In the genomic region with DNA sequence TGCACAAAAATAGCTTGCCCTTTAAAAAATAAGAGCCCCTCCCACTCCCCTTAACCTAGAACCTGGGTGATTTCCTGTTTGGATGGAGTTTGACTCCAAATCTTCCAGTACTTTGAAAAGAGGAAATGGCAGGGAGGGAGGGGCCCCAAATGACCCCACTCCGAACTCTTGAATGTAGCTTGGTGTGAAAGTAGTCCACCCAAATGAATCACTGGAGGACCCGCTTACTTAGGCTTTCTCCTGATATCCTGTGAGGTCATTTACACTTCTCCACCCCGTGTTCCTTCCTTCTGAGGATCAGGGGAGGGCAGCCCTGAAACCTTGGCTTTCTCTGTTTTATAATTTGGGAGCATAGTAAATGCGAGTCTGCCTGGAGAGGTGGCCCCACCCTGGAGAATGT, we compare ENCODE assay signal across 8 mouse cellular contexts. TPM values are rescaled to one million over a fixed set of nuclear protein-coding genes. Genes with fewer than 3 reads are reported as not detected.
DNase-seq lines count a peak whose midpoint lies in the region; ATAC-seq and TF ChIP-seq lines count a peak whose summit lies in the region.

No protein-coding gene starts in this region.

- no peak overlapping the region for H3K4me3 ChIP-seq in embryonic facial prominence, embryonic 12.5 days
- H3K4me3 ChIP-seq in liver, postnatal 0 days (ENCODE audit: low read depth, low read length): peak overlapping the region; percentile 58; the same call in 1 of the 2 replicates

- H3K27ac ChIP-seq in embryonic facial prominence, embryonic 12.5 days: no peak overlapping the region
- peak overlapping the region; percentile 97 for H3K27ac ChIP-seq in liver, postnatal 0 days (ENCODE audit: low read depth)

- H3K36me3 ChIP-seq in embryonic facial prominence, embryonic 12.5 days: no peaks in the 10 kb centered on the region
- H3K36me3 ChIP-seq in liver, postnatal 0 days (replicated peaks; ENCODE audit: insufficient read depth, low read length): no peaks in the 10 kb centered on the region

- peak overlapping the region; percentile 93; the same call in 1 of the 2 replicates for H3K4me2 ChIP-seq in embryonic facial prominence, embryonic 12.5 days (replicated peaks)
- H3K4me2 ChIP-seq in liver, postnatal 0 days (ENCODE audit: low read depth, low read length): peak overlapping the region; percentile 71

- WGBS in embryonic facial prominence, embryonic 12.5 days: 49% methylated on average over 4 of the region's 4 CpGs
- 28% methylated on average over 4 of the region's 4 CpGs for WGBS in liver, postnatal 0 days (ENCODE audit: insufficient replicate concordance)

- no peak for TF ChIP-seq CTCF in liver, postnatal 0 days (IDR thresholded peaks at IDR 0.05; ENCODE audit: low read depth)

- H3K9me3 ChIP-seq in embryonic facial prominence, embryonic 12.5 days: no peaks in the 10 kb centered on the region
- H3K9me3 ChIP-seq in liver, postnatal 0 days (ENCODE audit: low read length): no peaks in the 10 kb centered on the region

- peak; percentile 19; the same call in 1 of the 2 replicates for TF ChIP-seq EP300 in liver, postnatal 0 days (IDR thresholded peaks at IDR 0.05; ENCODE audit: low read depth)

- peak; percentile 30 for DNase-seq in adrenal gland, adult 8-10 months
- no peak for DNase-seq in adrenal gland, postnatal 4 days (ENCODE audit: low spot score in 2 of 2)
- peak; percentile 33 for DNase-seq in heart, postnatal 4 days
- DNase-seq in liver, postnatal 0 days: no peak
- no peak for DNase-seq in layer of hippocampus, postnatal 25 days (ENCODE audit: extremely low spot score in 1 of 2, low spot score in 1 of 2)
- no peak for DNase-seq in frontal cortex, postnatal 14 days (ENCODE audit: low spot score in 2 of 2)
- DNase-seq in testis, postnatal 10 days (ENCODE audit: low spot score): no peak

- ATAC-seq in embryonic facial prominence, embryonic 12.5 days (ENCODE audit: insufficient number of reproducible peaks, insufficient read depth, low FRiP score, low TSS enrichment): no peak
- no peak for ATAC-seq in liver, postnatal 0 days

- peaks cover 16% of the 10 kb centered on the region for H3K4me1 ChIP-seq in embryonic facial prominence, embryonic 12.5 days
- H3K4me1 ChIP-seq in liver, postnatal 0 days (ENCODE audit: insufficient read depth): 0 out of 2 replicates have a peak, but pooled peaks cover 10% of the 10 kb centered on the region

- no peak overlapping the region for H3K9ac ChIP-seq in embryonic facial prominence, embryonic 12.5 days
- peak overlapping the region; percentile 80; the same call in 1 of the 2 replicates for H3K9ac ChIP-seq in liver, postnatal 0 days (replicated peaks)

- peaks cover 21% of the 10 kb centered on the region for H3K27me3 ChIP-seq in embryonic facial prominence, embryonic 12.5 days
- peaks cover 13% of the 10 kb centered on the region; the same call in 1 of the 2 replicates for H3K27me3 ChIP-seq in liver, postnatal 0 days (ENCODE audit: insufficient read depth, low read length)

RNA-seq across cellular contexts. Expression of gene Fam20a, which starts 0.6 kb away (rescaled TPM):
- total RNA-seq in adrenal gland, adult 8-10 months (2022): 1 to 10 TPM; 2.6 to 5.2 (median 3.7) TPM
- total RNA-seq in adrenal gland, postnatal 4 days (2021): 10 to 100 TPM; 11.8 to 15.7 TPM
- 3.3 and 3.5 TPM in 2 replicates for polyA plus RNA-seq in embryonic facial prominence, embryonic 12.5 days (2016; fragmentation: Nextera tagmentation; extraction: Ambion mirVana)
- 1 to 10 TPM; 5.1 to 5.8 TPM for total RNA-seq in heart, postnatal 4 days (2021)
- 28.0 and 29.0 TPM in 2 replicates for polyA plus RNA-seq in liver, postnatal 0 days (2015; fragmentation: Nextera tagmentation; extraction: Ambion mirVana)
- 10 to 100 TPM; 14.3 to 15.0 TPM for total RNA-seq in layer of hippocampus, postnatal 25 days (2021)

Comparison
In these comparisons a context has a peak if more than half of its experiments do, and no peak if none do; other contexts are left out.
1. DNase-seq: peak in adrenal gland, adult 8-10 months (single experiment) and heart, postnatal 4 days (single experiment); none in adrenal gland, postnatal 4 days (0 of 2), liver, postnatal 0 days (single experiment), layer of hippocampus, postnatal 25 days (0 of 2), frontal cortex, postnatal 14 days (0 of 2) and testis, postnatal 10 days (single experiment).